Mouse (Mus musculus) brain, embryonic 14.5 days (tissue): ENCODE data around the gene Fam173a. TPM values are rescaled to one million over a fixed set of nuclear protein-coding genes. Genes with fewer than 3 reads are reported as not detected.
A peak's percentile ranks its signal among the peaks of the same experiment; 100 is the strongest.

Source experiments
- DNase-seq: peaks from one replicate; pipeline ENCODE4 v3.0.0-alpha.2; 2011; ENCODE audit warnings: low read depth
- CTCF ChIP-seq: fragments of 200-500 bp; IDR thresholded peaks from 2 replicates; pipeline ENCODE4 v1.5.1; 2012; ENCODE audit warnings: inconsistent platforms, mild to moderate bottlenecking, moderate library complexity, borderline replicate concordance; ENCODE audit not compliant: insufficient read depth, insufficient read length; ENCODE audit errors: extremely low read depth
- POLR2A ChIP-seq: fragments of 200-500 bp; IDR thresholded peaks from 2 replicates; pipeline ENCODE4 v1.6.1; 2012; ENCODE audit warnings: mild to moderate bottlenecking, inconsistent platforms, borderline replicate concordance; ENCODE audit not compliant: poor library complexity, insufficient read depth, insufficient read length, severe bottlenecking; ENCODE audit errors: extremely low read depth
- polyA plus RNA-seq: library from polyadenylated mRNA; depleted of rRNA; stranded (reverse); fragments of >200 nt; gene quantifications from 2 replicates; pipeline ENCODE4 v1.2.3, GENCODE M21; 2012

Gene Fam173a
- polyA plus RNA-seq, 1 experiment = 93.9 TPM

DNA sequence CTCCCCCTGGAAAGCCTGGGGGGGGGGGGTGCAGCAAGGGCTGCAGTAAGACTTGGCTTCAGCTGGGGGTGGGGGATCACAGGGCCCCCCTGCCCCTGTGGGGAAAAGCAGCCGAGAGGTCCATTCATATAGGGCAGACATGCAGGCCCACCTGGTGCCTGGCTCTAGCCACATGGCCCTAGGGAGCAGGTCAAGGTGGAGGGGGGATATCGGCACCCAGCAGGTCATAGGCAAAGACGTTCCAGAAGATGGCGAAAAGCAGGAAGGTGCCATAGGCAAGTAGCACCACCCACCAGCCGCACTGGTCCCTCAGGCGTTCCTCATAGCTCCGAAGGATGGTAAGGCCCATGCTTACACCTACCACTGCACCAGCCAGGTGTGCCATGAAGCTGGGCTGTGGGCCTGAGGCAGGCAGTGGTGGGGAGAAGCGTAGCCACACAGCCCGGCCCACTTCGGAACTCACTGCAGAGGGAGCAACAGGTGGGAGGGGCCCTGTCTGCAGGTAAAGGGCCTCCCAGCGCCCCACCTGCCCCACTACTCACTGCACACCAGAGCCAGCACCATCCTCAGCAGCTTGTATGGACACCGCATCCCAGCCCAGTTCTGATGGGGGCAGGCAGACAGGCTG, 42.0 kb upstream of the Fam173a start:
- DNase-seq = no peak
- TF ChIP-seq POLR2A = no peak
- no peak for TF ChIP-seq CTCF

- no peak for DNase-seq
- TF ChIP-seq POLR2A = no peak
- no peak for TF ChIP-seq CTCF
Observed at GRCm38 (mm10) chr17:25833961-25834594, 41.4 kb upstream of the Fam173a start.

GRCm38 (mm10) chr17:25833291-25833663, 40.6 kb upstream of the Fam173a start, which contains the start of gene Stub1:
TSS of gene Stub1 (minus strand) at chr17:25833404.
- DNase-seq = peak; percentile 93

DNA sequence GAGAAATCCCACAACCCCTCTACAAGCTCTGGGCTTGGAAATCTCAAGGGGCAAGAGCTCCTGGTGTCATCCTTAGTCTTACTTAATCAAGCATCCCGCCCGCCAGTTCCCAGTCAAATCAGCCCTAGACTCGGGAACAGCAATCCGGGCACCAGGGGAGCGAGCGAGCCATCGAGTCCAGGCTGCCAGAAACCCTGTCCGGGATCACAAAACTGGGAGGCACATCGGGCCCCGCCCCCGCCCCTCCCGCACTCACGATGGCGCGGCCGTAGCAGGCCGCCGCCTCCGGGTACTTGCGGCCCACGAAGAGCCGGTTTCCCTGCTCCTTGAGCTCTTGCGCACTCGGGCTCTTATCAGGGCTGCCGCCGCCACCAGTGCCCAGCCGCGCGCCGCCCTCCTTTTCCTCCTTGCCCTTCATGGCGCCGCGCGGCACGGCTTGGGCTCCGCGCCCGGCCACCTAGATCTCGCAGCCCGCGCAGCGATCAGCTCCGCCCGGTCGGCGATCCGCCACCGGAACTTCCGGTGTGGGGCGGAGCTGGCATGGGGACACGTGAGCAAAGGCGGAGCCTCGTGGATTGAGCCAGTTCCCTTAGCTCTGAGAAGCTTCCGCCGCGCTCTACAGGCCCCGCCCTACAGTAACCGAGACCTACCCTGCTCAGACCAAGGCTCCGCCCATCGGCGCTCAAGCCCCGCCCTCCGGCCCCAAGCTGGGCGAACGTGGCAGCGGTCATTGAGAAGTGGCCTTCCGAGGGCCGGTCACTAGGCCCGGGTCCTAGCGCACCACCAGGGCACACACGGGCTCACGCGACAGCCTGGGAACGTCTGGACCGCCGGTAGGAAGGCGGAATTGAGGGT, 40.0 kb upstream of the Fam173a start:
- TF ChIP-seq POLR2A (peak; percentile 82), CTCF (no peak)
- peak; percentile 99 for DNase-seq

More at GRCm38 (mm10) chr17:25833291-25833663, 40.6 kb upstream of the Fam173a start, which contains the start of gene Stub1:
- TF ChIP-seq CTCF (no peak), POLR2A (no peak)

- TF ChIP-seq POLR2A (no peak), CTCF (no peak)
- no peak for DNase-seq
Observed at GRCm38 (mm10) chr17:25831451-25832281, 39.0 kb upstream of the Fam173a start.

- TF ChIP-seq CTCF = no peak
- no peak for TF ChIP-seq POLR2A
- no peak for DNase-seq
Observed at GRCm38 (mm10) chr17:25830806-25831431, 38.2 kb upstream of the Fam173a start.

DNA sequence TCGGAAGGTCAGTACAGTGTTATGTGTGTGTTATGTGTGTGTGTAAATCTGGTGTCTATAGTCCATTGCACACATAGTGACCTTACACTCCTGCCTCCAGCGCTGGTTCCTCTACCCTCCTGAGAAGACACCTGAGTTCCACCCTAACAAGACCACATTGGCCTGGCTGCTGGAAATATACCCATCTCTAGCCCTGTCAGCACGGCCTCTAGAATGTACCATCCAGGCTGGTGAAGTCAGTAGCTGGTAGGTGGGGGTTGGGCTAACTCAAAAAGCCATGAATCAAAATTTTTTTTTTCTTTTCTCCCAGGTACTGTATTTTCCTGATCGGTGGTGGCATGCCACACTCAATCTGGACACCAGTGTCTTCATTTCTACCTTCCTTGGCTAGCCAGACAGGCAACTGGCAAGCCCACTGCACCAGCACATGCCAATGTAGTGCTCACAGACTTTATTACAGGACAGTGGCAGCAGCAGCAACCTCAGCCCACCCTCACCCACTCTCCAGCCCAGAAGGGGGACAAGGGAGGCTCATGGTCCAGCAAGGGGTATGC, 37.6 kb upstream of the Fam173a start:
- TF ChIP-seq POLR2A = no peak
- TF ChIP-seq CTCF = no peak
- DNase-seq = no peak

DNA sequence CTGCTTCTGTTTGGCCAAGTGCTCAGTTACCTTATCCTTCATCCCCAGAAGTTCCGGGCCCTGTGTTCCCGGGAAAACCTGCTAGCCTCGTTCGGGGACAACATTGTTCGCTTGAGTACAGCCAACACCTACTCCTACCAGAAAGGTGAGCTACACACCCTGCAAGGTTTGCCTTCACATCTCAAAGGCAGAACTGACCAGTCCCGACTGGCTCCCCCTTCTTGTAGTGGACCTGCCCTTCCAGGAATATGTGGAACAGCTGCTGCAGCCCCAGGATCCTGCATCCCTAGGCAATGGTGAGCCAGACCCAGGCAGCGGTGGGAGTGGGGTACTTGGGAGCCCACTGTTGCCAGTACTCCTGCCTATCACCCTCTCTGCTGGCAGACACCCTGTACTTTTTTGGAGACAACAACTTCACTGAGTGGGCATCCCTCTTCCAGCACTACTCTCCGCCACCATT, 36.9 kb upstream of the Fam173a start:
- DNase-seq = no peak
- TF ChIP-seq POLR2A = no peak
- TF ChIP-seq CTCF = no peak

- peak; percentile 96 for DNase-seq
- TF ChIP-seq POLR2A (peak; percentile 54; the same call in 1 of the 2 replicates), CTCF (peak; percentile 65; the same call in 1 of the 2 replicates)
Observed at GRCm38 (mm10) chr17:25828712-25829557, 36.2 kb upstream of the Fam173a start, which contains the start of gene Jmjd8. TSS of gene Jmjd8 (plus strand) at chr17:25828867.
